Mouse (Mus musculus): Measurements from ENCODE around the gene Wdr86.

The Wdr86 gene

GRCm38 (mm10) chr5:24681436-24681835, 49.1 kb downstream of the Wdr86 start:
- DNase-seq = no peak

DNA sequence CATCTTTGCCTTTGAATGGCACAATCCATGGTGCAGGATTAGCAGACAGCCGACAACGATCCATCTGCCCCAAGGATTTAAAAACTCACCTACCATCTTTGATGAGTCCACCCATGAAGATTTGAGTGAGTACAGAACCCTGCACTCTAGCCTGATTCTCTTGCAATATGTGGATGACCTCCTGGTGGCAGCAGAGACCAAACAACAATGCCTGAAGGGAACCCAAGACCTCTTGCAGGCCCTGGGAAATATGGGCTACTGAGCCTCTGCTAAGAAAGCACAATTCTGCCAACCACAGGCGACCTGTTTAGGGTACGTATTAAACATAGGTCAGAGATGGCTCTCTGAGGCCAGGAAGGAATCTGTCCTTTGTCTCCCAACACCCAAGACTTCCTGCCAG, 56.3 kb downstream of the Wdr86 start:
- DNase-seq = peak; percentile 41 to 63

All from thymus, adult 18-20 months (tissue).